Mouse (Mus musculus) ES-Bruce4 (cell line): Measurements from ENCODE around the gene Galk2.

Experiments
- CTCF ChIP-seq: IDR thresholded peaks from one replicate; pipeline ENCODE4 v1.8.1; 2011; ENCODE audit warnings: low read depth, low read length
- POLR2A ChIP-seq: IDR thresholded peaks from one replicate; pipeline ENCODE4 v1.8.1; 2011; ENCODE audit warnings: low read length; ENCODE audit not compliant: insufficient read depth

GRCm38 (mm10) chr2:125929872-125930271 is 71.0 kb downstream of the Galk2 start:
- TF ChIP-seq POLR2A (no peak), CTCF (no peak)
